Mouse (Mus musculus) embryonic fibroblast, embryonic 13.5 days (primary cell): ENCODE measurements around the gene Adam22.
A peak's percentile ranks its signal among the peaks of the same experiment; 100 is the strongest.

Source experiments
- CTCF ChIP-seq: IDR thresholded peaks from 2 replicates; pipeline ENCODE4 v1.5.1; 2011; ENCODE audit warnings: mild to moderate bottlenecking, control low read depth, low read length, moderate library complexity, borderline replicate concordance; ENCODE audit not compliant: insufficient read depth
- POLR2A ChIP-seq: IDR thresholded peaks from 2 replicates; pipeline ENCODE4 v1.6.1; 2011; ENCODE audit warnings: low read depth, mild to moderate bottlenecking, control low read depth, low read length, moderate library complexity

GRCm38 (mm10) chr5:8243064-8243615 is 124.8 kb downstream of the Adam22 start:
- TF ChIP-seq CTCF (peak; percentile 6; the same call in 1 of the 2 replicates), POLR2A (no peak)
